Mouse (Mus musculus) limb, embryonic 12.5 days (tissue): ENCODE results near the gene Mrgprf. TPM values are rescaled to one million over a fixed set of nuclear protein-coding genes. Genes with fewer than 3 reads are reported as not detected.

ENCODE experiments used
- ATAC-seq: fragments of 200-750 bp; cut with Nextera tagmentation; 2 replicates; pipeline ENCODE4 v1.8.0; 2017; ENCODE audit warnings: low read depth, moderate TSS enrichment; ENCODE audit not compliant: insufficient number of reproducible peaks, insufficient read depth, low FRiP score, low TSS enrichment
- H3K27ac ChIP-seq: fragments of 300-500 bp; sonication (generic); 2 replicates; pipeline ENCODE4 v1.5.1; 2016; ENCODE audit warnings: mild to moderate bottlenecking, moderate library complexity
- H3K27me3 ChIP-seq: fragments of 300-500 bp; sonication (generic); 2 replicates; pipeline ENCODE4 v1.6.1; 2016; ENCODE audit warnings: mild to moderate bottlenecking, moderate library complexity
- H3K36me3 ChIP-seq: fragments of 300-500 bp; sonication (generic); 2 replicates; pipeline ENCODE4 v1.6.1; 2016; ENCODE audit warnings: mild to moderate bottlenecking, moderate library complexity
- H3K4me1 ChIP-seq: fragments of 300-500 bp; sonication (generic); replicated peaks from 2 replicates; pipeline ENCODE4 v1.6.1; 2016
- H3K4me2 ChIP-seq: fragments of 300-500 bp; sonication (generic); 2 replicates; pipeline ENCODE4 v1.6.1; 2016; ENCODE audit warnings: mild to moderate bottlenecking, moderate library complexity
- H3K4me3 ChIP-seq: fragments of 300-500 bp; sonication (generic); replicated peaks from 2 replicates; pipeline ENCODE4 v1.5.1; 2016; ENCODE audit warnings: mild to moderate bottlenecking
- H3K9ac ChIP-seq: fragments of 300-500 bp; sonication (generic); replicated peaks from 2 replicates; pipeline ENCODE4 v1.6.1; 2016; ENCODE audit warnings: mild to moderate bottlenecking, moderate library complexity
- H3K9me3 ChIP-seq: fragments of 300-500 bp; sonication (generic); 2 replicates; pipeline ENCODE4 v1.6.1; 2016; ENCODE audit warnings: mild to moderate bottlenecking, moderate library complexity
- WGBS: fragments of 180-500 bp; shearing (Covaris S2); methylation state at CpG from one replicate; pipeline ENCODE4 v1.1.7; 2016; 5-methylcytosine and 5-hydroxymethylcytosine counted together
- polyA plus RNA-seq: library from polyadenylated mRNA; unstranded; fragments of >200 nt; fragmentation: Nextera tagmentation; extraction: Ambion mirVana; gene quantifications from 2 replicates; pipeline ENCODE4 v1.2.1, GENCODE M21; 2016

Gene Mrgprf
- polyA plus RNA-seq, 1 experiment from 2014 or later, result 0.41 TPM

GRCm38 (mm10) chr7:145283487-145284187, 17.0 kb upstream of the Mrgprf start, which contains the start of gene Tpcn2:
Gene Tpcn2, minus strand, starts transcription at chr7:145284011.
- H3K9me3 ChIP-seq, result no peaks in the 10 kb centered on the region
- ATAC-seq, result peak; percentile 89
- peaks cover 27% of the 10 kb centered on the region for H3K4me1 ChIP-seq
- peak within 1 kb of the TSS; percentile 82 for H3K4me2 ChIP-seq
- H3K4me3 ChIP-seq, result peak within 1 kb of the TSS; percentile 58
- peaks cover 16% of the 10 kb centered on the region for H3K36me3 ChIP-seq
- H3K27me3 ChIP-seq, result no peaks in the 10 kb centered on the region
- H3K27ac ChIP-seq, result peak within 1 kb of the TSS; percentile 35; the same call in 1 of the 2 replicates
- peak within 1 kb of the TSS; percentile 71 for H3K9ac ChIP-seq
- 4% methylated on average over 18 of the region's 18 CpGs for WGBS

GRCm38 (mm10) chr7:145284293-145284692, 16.3 kb upstream of the Mrgprf start:
- peaks cover 33% of the 10 kb centered on the region for H3K4me1 ChIP-seq
- peak overlapping the region; percentile 58 for H3K4me3 ChIP-seq
- H3K9ac ChIP-seq, result peak overlapping the region; percentile 71
- H3K4me2 ChIP-seq, result peak overlapping the region; percentile 82
- H3K36me3 ChIP-seq, result peaks cover 10% of the 10 kb centered on the region
- no peaks in the 10 kb centered on the region for H3K9me3 ChIP-seq
- no peaks in the 10 kb centered on the region for H3K27me3 ChIP-seq
- no peak overlapping the region for H3K27ac ChIP-seq
- 68% methylated on average over 3 of the region's 3 CpGs for WGBS
- no peak for ATAC-seq

GRCm38 (mm10) chr7:145285476-145285875, 15.2 kb upstream of the Mrgprf start:
- H3K27me3 ChIP-seq, result no peaks in the 10 kb centered on the region
- H3K4me1 ChIP-seq, result peaks cover 36% of the 10 kb centered on the region
- ATAC-seq, result no peak
- H3K9me3 ChIP-seq, result no peaks in the 10 kb centered on the region
- H3K27ac ChIP-seq, result no peak overlapping the region
- no peak overlapping the region for H3K4me2 ChIP-seq
- H3K36me3 ChIP-seq, result no peaks in the 10 kb centered on the region
- H3K9ac ChIP-seq, result no peak overlapping the region
- 85% methylated on average over 4 of the region's 4 CpGs for WGBS
- no peak overlapping the region for H3K4me3 ChIP-seq

- no peak for ATAC-seq
- Histone ChIP-seq H3K9ac (no peak overlapping the region), H3K4me1 (peaks cover 24% of the 10 kb centered on the region), H3K36me3 (no peaks in the 10 kb centered on the region), H3K9me3 (no peaks in the 10 kb centered on the region), H3K27me3 (no peaks in the 10 kb centered on the region), H3K4me3 (no peak overlapping the region), H3K27ac (no peak overlapping the region), H3K4me2 (no peak overlapping the region)
- 82% methylated on average over 6 of the region's 6 CpGs for WGBS
Measured at GRCm38 (mm10) chr7:145287410-145287809, 13.2 kb upstream of the Mrgprf start.

- Histone ChIP-seq H3K27me3 (no peaks in the 10 kb centered on the region), H3K27ac (no peak overlapping the region), H3K9ac (no peak overlapping the region), H3K9me3 (no peaks in the 10 kb centered on the region), H3K4me3 (no peak overlapping the region), H3K4me2 (no peak overlapping the region), H3K4me1 (peaks cover 9% of the 10 kb centered on the region; the same call in 1 of the 2 replicates), H3K36me3 (no peaks in the 10 kb centered on the region)
- no peak for ATAC-seq
- 25% methylated on average over 5 of the region's 5 CpGs for WGBS
Measured at GRCm38 (mm10) chr7:145289302-145289701, 11.3 kb upstream of the Mrgprf start.

- no peak for ATAC-seq
- no peak overlapping the region for H3K27ac ChIP-seq
- no peaks in the 10 kb centered on the region for H3K27me3 ChIP-seq
- H3K4me2 ChIP-seq, result no peak overlapping the region
- H3K36me3 ChIP-seq, result no peaks in the 10 kb centered on the region
- H3K4me1 ChIP-seq, result peaks cover 9% of the 10 kb centered on the region; the same call in 1 of the 2 replicates
- 100% methylated on average over 2 of the region's 2 CpGs for WGBS
- no peak overlapping the region for H3K4me3 ChIP-seq
- H3K9me3 ChIP-seq, result no peaks in the 10 kb centered on the region
- no peak overlapping the region for H3K9ac ChIP-seq
Measured at GRCm38 (mm10) chr7:145291847-145292246, 8.8 kb upstream of the Mrgprf start.

GRCm38 (mm10) chr7:145292726-145293125, 7.9 kb upstream of the Mrgprf start:
- Histone ChIP-seq H3K4me3 (no peak overlapping the region), H3K27me3 (no peaks in the 10 kb centered on the region; the same call in 1 of the 2 replicates), H3K9ac (no peak overlapping the region), H3K27ac (no peak overlapping the region), H3K36me3 (no peaks in the 10 kb centered on the region), H3K4me2 (no peak overlapping the region), H3K4me1 (peaks cover 9% of the 10 kb centered on the region; the same call in 1 of the 2 replicates), H3K9me3 (no peaks in the 10 kb centered on the region)
- WGBS, result 65% methylated on average over 2 of the region's 2 CpGs
- no peak for ATAC-seq

GRCm38 (mm10) chr7:145293859-145294258, 6.8 kb upstream of the Mrgprf start:
- Histone ChIP-seq H3K4me1 (peaks cover 7% of the 10 kb centered on the region; the same call in 1 of the 2 replicates), H3K9me3 (no peaks in the 10 kb centered on the region), H3K27ac (no peak overlapping the region), H3K36me3 (no peaks in the 10 kb centered on the region), H3K4me2 (no peak overlapping the region), H3K9ac (no peak overlapping the region), H3K4me3 (no peak overlapping the region), H3K27me3 (no peaks in the 10 kb centered on the region; the same call in 1 of the 2 replicates)
- no peak for ATAC-seq
- 38% methylated on average over 6 of the region's 6 CpGs for WGBS

GRCm38 (mm10) chr7:145298666-145299490, 1.8 kb upstream of the Mrgprf start:
- Histone ChIP-seq H3K27me3 (no peaks in the 10 kb centered on the region; the same call in none of the 2 replicates), H3K9ac (no peak overlapping the region), H3K9me3 (no peaks in the 10 kb centered on the region), H3K4me2 (no peak overlapping the region), H3K36me3 (no peaks in the 10 kb centered on the region), H3K4me1 (peaks cover 22% of the 10 kb centered on the region), H3K4me3 (no peak overlapping the region), H3K27ac (no peak overlapping the region)
- no peak for ATAC-seq
- 61% methylated on average over 3 of the region's 3 CpGs for WGBS

- Histone ChIP-seq H3K36me3 (no peaks in the 10 kb centered on the region), H3K4me3 (no peak overlapping the region), H3K9ac (no peak overlapping the region), H3K4me1 (peaks cover 22% of the 10 kb centered on the region), H3K27me3 (no peaks in the 10 kb centered on the region; the same call in none of the 2 replicates), H3K9me3 (no peaks in the 10 kb centered on the region), H3K4me2 (no peak overlapping the region), H3K27ac (no peak overlapping the region)
- no peak for ATAC-seq
- WGBS, result 62% methylated on average over 7 of the region's 7 CpGs
Measured at GRCm38 (mm10) chr7:145299562-145300320, 887 bp upstream of the Mrgprf start.

GRCm38 (mm10) chr7:145301008-145301340, 346 bp downstream of the Mrgprf start:
- no peaks in the 10 kb centered on the region for H3K36me3 ChIP-seq
- no peak overlapping the region for H3K27ac ChIP-seq
- H3K9ac ChIP-seq, result no peak overlapping the region
- ATAC-seq, result no peak
- no peak overlapping the region for H3K4me3 ChIP-seq
- no peak overlapping the region for H3K4me2 ChIP-seq
- H3K4me1 ChIP-seq, result peaks cover 22% of the 10 kb centered on the region
- H3K9me3 ChIP-seq, result no peaks in the 10 kb centered on the region
- no peaks in the 10 kb centered on the region; the same call in none of the 2 replicates for H3K27me3 ChIP-seq
